Mouse (Mus musculus) testis, adult 2 months (tissue): ENCODE results near the gene Lrp8.

ENCODE experiments used
- CTCF ChIP-seq: fragments of 200-500 bp; IDR thresholded peaks from 2 replicates; pipeline ENCODE4 v1.5.1; 2012; ENCODE audit warnings: low read depth, mild to moderate bottlenecking, inconsistent platforms, low read length, moderate library complexity; ENCODE audit not compliant: control insufficient read depth, insufficient read depth, insufficient replicate concordance
- POLR2A ChIP-seq: fragments of 200-500 bp; IDR thresholded peaks from 2 replicates; pipeline ENCODE4 v1.6.1; 2012; ENCODE audit warnings: low read depth, mild to moderate bottlenecking, inconsistent platforms, low read length, moderate library complexity; ENCODE audit not compliant: control insufficient read depth

GRCm38 (mm10) chr4:107835508-107835909 lies 33.4 kb downstream of the Lrp8 start:
- TF ChIP-seq CTCF = no peak
- TF ChIP-seq POLR2A = no peak
